Mouse (Mus musculus) left cerebral cortex, postnatal 10 days (tissue): Measurements from ENCODE around the gene Cyb5rl. TPM values are rescaled to one million over a fixed set of nuclear protein-coding genes. Genes with fewer than 3 reads are reported as not detected.

Source experiments
- DNase-seq, 2 experiments: peaks; one replicate each; pipeline ENCODE4 v3.0.0; 2021 to 2022; ENCODE audit warnings: low spot score in 2 of 2, mixed read lengths in 1 of 2; ENCODE audit errors: extremely low spot score in 1 of 2
- intact Hi-C: fragments of 180-260 bp; cut with DNase I; formaldehyde crosslinking; loops from one replicate; pipeline ENCODE4 v1.15.1; 2025
- total RNA-seq, 2 experiments: library from RNA; stranded (reverse); gene quantifications; 2 replicates each; pipeline ENCODE4 v1.2.3; 2021

Cyb5rl gene
- total RNA-seq, 2 experiments from 2014 or later: 9.0 to 9.7 TPM

DNA sequence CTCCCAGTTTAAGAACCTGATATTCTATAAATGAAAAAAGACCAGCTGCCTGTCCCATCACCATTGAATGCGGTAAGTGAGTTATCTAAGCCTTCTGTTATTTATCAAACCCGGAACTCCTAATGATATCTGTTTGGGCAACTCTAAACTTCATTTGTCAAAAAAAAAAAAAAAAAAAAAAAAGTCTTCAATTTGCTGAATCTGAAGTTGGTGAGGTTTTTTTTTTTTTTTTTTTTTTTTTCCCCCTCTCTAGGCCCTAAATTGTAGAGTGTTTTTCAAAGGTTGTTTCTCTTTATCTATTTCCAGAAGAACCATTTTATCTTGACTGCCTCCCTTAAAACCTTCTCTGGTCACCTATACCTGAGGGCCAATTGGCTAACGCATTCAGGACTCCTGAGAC is 68.1 kb downstream of the Cyb5rl start:
- DNase-seq: no peak
- intact Hi-C loops: no loop called here

GRCm38 (mm10) chr4:107135663-107136062 is 68.9 kb downstream of the Cyb5rl start:
- intact Hi-C loops: no loop called here
- no peak for DNase-seq

DNA sequence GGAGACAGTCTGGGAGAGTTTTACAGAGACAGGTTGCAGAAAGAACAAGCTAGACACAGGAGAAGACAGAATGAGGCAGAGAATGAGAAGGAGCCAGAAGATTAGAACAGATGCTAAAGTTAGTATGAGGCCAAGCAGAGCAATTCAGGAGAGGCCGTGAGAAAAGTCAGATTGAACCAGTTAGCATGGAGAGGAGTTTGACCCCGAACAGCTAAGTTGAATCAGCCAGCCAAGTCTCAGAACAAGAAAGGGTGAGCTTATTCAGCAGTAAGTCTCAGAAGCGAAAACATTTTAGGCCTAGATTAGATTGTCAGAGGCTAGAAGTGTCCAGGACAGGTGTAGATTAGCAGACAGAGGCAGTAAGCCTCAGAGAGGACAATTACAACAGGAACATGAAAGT is 69.7 kb downstream of the Cyb5rl start:
- DNase-seq: no peak
- intact Hi-C loops: no loop called here

Other genes starting within 250 kb of the Cyb5rl start
- gene Ssbp3, start 156.3 kb upstream of the Cyb5rl start, total RNA-seq: 100 to 1,000 TPM; 114 to 119 TPM
- gene Mrpl37, start 120 bp upstream of the Cyb5rl start, total RNA-seq: 10 to 100 TPM; 64.0 to 67.7 TPM
- gene Cdcp2, start 29.9 kb downstream of the Cyb5rl start, total RNA-seq: not detected
- gene Tmem59, start 111.4 kb downstream of the Cyb5rl start, total RNA-seq: 100 to 1,000 TPM; 168 to 176 TPM
- gene Tceanc2, start 112.1 kb downstream of the Cyb5rl start, total RNA-seq: 10 to 100 TPM; 18.5 to 22.0 TPM
- gene Ldlrad1, start 142.2 kb downstream of the Cyb5rl start, total RNA-seq: not detected
- 10 to 100 TPM; 33.9 to 38.2 TPM for gene Lrrc42, start 186.5 kb downstream of the Cyb5rl start, total RNA-seq
- gene Hspb11, start 186.6 kb downstream of the Cyb5rl start, total RNA-seq: 10 to 100 TPM; 16.8 to 22.4 TPM
- not detected for gene Dio1, start 240.2 kb downstream of the Cyb5rl start, total RNA-seq
- 10 to 100 TPM; 44.6 to 47.8 TPM for gene Yipf1, start 247.4 kb downstream of the Cyb5rl start, total RNA-seq